In genomic region chr14:101510540-101511313, GRCm38 (mm10) we compare ENCODE assay signal across 9 mouse cellular contexts.
DNase-seq lines count a peak whose midpoint lies in the region; ATAC-seq lines count a peak whose summit lies in the region.
"Had no signal": no experiment of that assay in that cellular context is flagged by ENCODE, and none has a peak within 500 bp of the region (broad histone marks: within the 10 kb centered on the region; RNA-seq: fewer than 3 reads in every experiment).

No protein-coding gene starts in this region.

- WGBS in forebrain, embryonic 13.5 days, result 69% methylated on average over 13 of the region's 13 CpGs
- 80% methylated on average over 13 of the region's 13 CpGs for WGBS in forebrain, embryonic 12.5 days
- 64% methylated on average over 13 of the region's 13 CpGs for WGBS in lung, embryonic 16.5 days
- WGBS in liver, embryonic 12.5 days (ENCODE audit: insufficient replicate concordance), result 65% methylated on average over 13 of the region's 13 CpGs

- ATAC-seq in forebrain, embryonic 13.5 days, result peak; percentile 47; the same call in 1 of the 2 replicates
- no peak for ATAC-seq in forebrain, embryonic 12.5 days (ENCODE audit: low FRiP score)
- ATAC-seq in lung, embryonic 16.5 days (ENCODE audit: low read depth), result peak; percentile 26; the same call in 1 of the 2 replicates
- ATAC-seq in liver, embryonic 12.5 days, result no peak

- no peaks in the 10 kb centered on the region for H3K9me3 ChIP-seq in forebrain, embryonic 13.5 days (replicated peaks)
- no peaks in the 10 kb centered on the region for H3K9me3 ChIP-seq in forebrain, embryonic 12.5 days
- no peaks in the 10 kb centered on the region for H3K9me3 ChIP-seq in lung, embryonic 16.5 days (ENCODE audit: control insufficient read depth, low read length)
- H3K9me3 ChIP-seq in liver, embryonic 12.5 days (replicated peaks), result no peaks in the 10 kb centered on the region
- H3K9me3 ChIP-seq: neural tube, embryonic 12.5 days had no signal

- no peak overlapping the region for H3K4me2 ChIP-seq in forebrain, embryonic 13.5 days
- no peak overlapping the region for H3K4me2 ChIP-seq in forebrain, embryonic 12.5 days
- no peak overlapping the region for H3K4me2 ChIP-seq in lung, embryonic 16.5 days (ENCODE audit: low read depth, low read length)
- H3K4me2 ChIP-seq in liver, embryonic 12.5 days, result no peak overlapping the region
- H3K4me2 ChIP-seq: neural tube, embryonic 12.5 days had no signal

- H3K4me3 ChIP-seq in forebrain, embryonic 13.5 days, result no peak overlapping the region
- no peak overlapping the region for H3K4me3 ChIP-seq in forebrain, embryonic 12.5 days (replicated peaks)
- H3K4me3 ChIP-seq in lung, embryonic 16.5 days (ENCODE audit: low read length), result no peak overlapping the region
- H3K4me3 ChIP-seq in liver, embryonic 12.5 days, result no peak overlapping the region
- H3K4me3 ChIP-seq: neural tube, embryonic 12.5 days had no signal

- H3K27ac ChIP-seq in forebrain, embryonic 13.5 days, result no peak overlapping the region
- no peak overlapping the region for H3K27ac ChIP-seq in forebrain, embryonic 12.5 days
- no peak overlapping the region for H3K27ac ChIP-seq in lung, embryonic 16.5 days (ENCODE audit: low read length)
- no peak overlapping the region for H3K27ac ChIP-seq in liver, embryonic 12.5 days
- H3K27ac ChIP-seq: neural tube, embryonic 12.5 days had no signal

- peaks cover 12% of the 10 kb centered on the region for H3K4me1 ChIP-seq in forebrain, embryonic 13.5 days
- H3K4me1 ChIP-seq in forebrain, embryonic 12.5 days, result peaks cover 13% of the 10 kb centered on the region; the same call in 1 of the 2 replicates
- H3K4me1 ChIP-seq in lung, embryonic 16.5 days (replicated peaks; ENCODE audit: control insufficient read depth, insufficient read depth, low read length), result no peaks in the 10 kb centered on the region; the same call in 1 of the 2 replicates
- no peaks in the 10 kb centered on the region for H3K4me1 ChIP-seq in liver, embryonic 12.5 days

- H3K27me3 ChIP-seq in forebrain, embryonic 13.5 days, result no peaks in the 10 kb centered on the region
- no peaks in the 10 kb centered on the region for H3K27me3 ChIP-seq in forebrain, embryonic 12.5 days
- no peaks in the 10 kb centered on the region for H3K27me3 ChIP-seq in lung, embryonic 16.5 days (ENCODE audit: control insufficient read depth, insufficient read depth, low read depth, low read length)
- H3K27me3 ChIP-seq in liver, embryonic 12.5 days (replicated peaks), result no peaks in the 10 kb centered on the region
- H3K27me3 ChIP-seq: neural tube, embryonic 12.5 days had no signal

- no peak overlapping the region for H3K9ac ChIP-seq in forebrain, embryonic 13.5 days
- no peak overlapping the region for H3K9ac ChIP-seq in forebrain, embryonic 12.5 days
- H3K9ac ChIP-seq in lung, embryonic 16.5 days (ENCODE audit: low read length), result no peak overlapping the region
- no peak overlapping the region for H3K9ac ChIP-seq in liver, embryonic 12.5 days
- H3K9ac ChIP-seq: neural tube, embryonic 12.5 days had no signal

- no peaks in the 10 kb centered on the region; the same call in 1 of the 2 replicates for H3K36me3 ChIP-seq in forebrain, embryonic 13.5 days (ENCODE audit: poor library complexity, severe bottlenecking)
- no peaks in the 10 kb centered on the region for H3K36me3 ChIP-seq in forebrain, embryonic 12.5 days (replicated peaks)
- no peaks in the 10 kb centered on the region for H3K36me3 ChIP-seq in lung, embryonic 16.5 days (ENCODE audit: control insufficient read depth, insufficient read depth, low read length)
- no peaks in the 10 kb centered on the region for H3K36me3 ChIP-seq in liver, embryonic 12.5 days
- H3K36me3 ChIP-seq: neural tube, embryonic 12.5 days had no signal

- no peak for DNase-seq in lung, adult 18-20 months
- peak; percentile 50 to 76 for DNase-seq in frontal cortex, postnatal 36 days (ENCODE audit: low spot score in 2 of 2)
- DNase-seq in right cerebral cortex, adult 2 months (ENCODE audit: low spot score in 2 of 2), result peak; percentile 66 to 72
- DNase-seq in kidney, postnatal 4 days, result no peak

Comparison
In these comparisons a context has a peak if more than half of its experiments do, and no peak if none do; other contexts are left out.
1. ATAC-seq: peak in forebrain, embryonic 13.5 days (single experiment) and lung, embryonic 16.5 days (single experiment); none in forebrain, embryonic 12.5 days (single experiment) and liver, embryonic 12.5 days (single experiment).
2. DNase-seq: peak in frontal cortex, postnatal 36 days (2 of 2) and right cerebral cortex, adult 2 months (2 of 2); none in lung, adult 18-20 months (0 of 2) and kidney, postnatal 4 days (0 of 2).